In genomic region chr17:72970631-72971161, GRCm38 (mm10) we compare ENCODE assay signal across 15 mouse cellular contexts. TPM values are rescaled to one million over a fixed set of nuclear protein-coding genes. Genes with fewer than 3 reads are reported as not detected.
DNase-seq lines count a peak whose midpoint lies in the region; TF ChIP-seq lines count a peak whose summit lies in the region.
"Had no signal": no experiment of that assay in that cellular context is flagged by ENCODE, and none has a peak within 500 bp of the region (broad histone marks: within the 10 kb centered on the region; RNA-seq: fewer than 3 reads in every experiment).

No protein-coding gene starts in this region.

- peak; percentile 91 for DNase-seq in Muller cell, postnatal 12 days (ENCODE audit: inconsistent ontology term)
- DNase-seq in frontal cortex, adult 2 months (ENCODE audit: extremely low spot score in 1 of 2, low spot score in 1 of 2): peak; percentile 81 to 82
- DNase-seq in layer of hippocampus, postnatal 14 days (ENCODE audit: low spot score in 2 of 2): peak; percentile 57 to 67
- peak; percentile 87 for DNase-seq in right cerebral cortex, adult 18-20 months
- DNase-seq in testis, postnatal 14 days (ENCODE audit: low spot score): no peak
- no peak for DNase-seq in adipocyte (ENCODE audit: low spot score)
- no peak for DNase-seq in gastrocnemius, adult 2 months
- DNase-seq: cerebellum, adult 18-20 months; embryo, embryonic 11 days; heart, adult 18-20 months; kidney, postnatal 36 days; liver, embryonic 13.5 days; lung, postnatal 36 days; thymus, postnatal 4 days had no signal

- H3K4me3 ChIP-seq in gastrocnemius, adult 2 months: no peak overlapping the region
- H3K4me3 ChIP-seq: forebrain, embryonic 13.5 days; liver, embryonic 13.5 days had no signal

- TF ChIP-seq CTCF in gastrocnemius, adult 2 months (IDR thresholded peaks at IDR 0.05): no peak

- intact Hi-C loops in gastrocnemius, adult 2 months (cut with DNase I): no loop called here

- no peak overlapping the region for H3K27ac ChIP-seq in gastrocnemius, adult 2 months
- H3K27ac ChIP-seq: forebrain, embryonic 13.5 days; liver, embryonic 13.5 days had no signal

RNA-seq across cellular contexts. Expression of gene Lbh, which starts 52.6 kb away (rescaled TPM):
- 52.0 and 53.0 TPM in 2 replicates for polyA plus RNA-seq in frontal cortex, adult 2 months (2012; rRNA removed)
- 10 to 100 TPM; 41.2 to 44.2 TPM for total RNA-seq in layer of hippocampus, postnatal 14 days (2021)
- 1 to 10 TPM; 5.5 to 8.3 TPM for total RNA-seq in gastrocnemius, adult 2 months (2021)

Comparison
In these comparisons a context has a peak if more than half of its experiments do, and no peak if none do; other contexts are left out.
1. DNase-seq: peak in Muller cell, postnatal 12 days (single experiment), frontal cortex, adult 2 months (2 of 2), layer of hippocampus, postnatal 14 days (2 of 2) and right cerebral cortex, adult 18-20 months (single experiment); none in testis, postnatal 14 days (single experiment), adipocyte (single experiment) and gastrocnemius, adult 2 months (single experiment).
2. RNA of gene Lbh, which starts 52.6 kb away (total RNA-seq): 41.2 to 44.2 TPM in layer of hippocampus, postnatal 14 days; 5.5 to 8.3 TPM in gastrocnemius, adult 2 months; every median in the first group is over 4 times any median in the second.